Comparison of ENCODE assay signal across 22 mouse cellular contexts in the genomic region with DNA sequence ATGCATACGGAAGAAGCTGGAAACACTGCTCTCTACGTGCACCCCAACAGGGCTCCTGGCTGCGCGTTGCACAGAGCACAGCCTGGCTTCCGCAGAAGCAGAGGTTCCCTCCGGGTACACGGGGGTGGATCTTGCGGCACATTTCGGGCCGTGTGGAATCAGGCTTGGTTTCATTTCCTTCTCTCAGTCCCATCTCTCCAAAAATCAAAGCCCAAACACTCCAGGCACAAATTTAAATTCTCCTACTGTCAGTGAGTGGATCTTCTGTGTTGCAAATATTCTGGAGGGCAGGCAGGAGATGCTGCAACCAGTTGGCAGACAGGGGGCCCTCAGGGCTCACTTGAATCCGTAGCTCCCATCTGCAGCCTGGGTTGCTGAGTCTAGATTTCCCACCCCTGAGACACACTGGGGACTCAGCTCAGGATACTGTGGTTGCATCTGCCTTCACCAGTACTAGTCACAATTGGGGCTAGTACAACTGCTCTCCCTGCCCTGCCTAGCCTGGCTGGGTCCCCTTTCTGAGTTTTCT. TPM values are rescaled to one million over a fixed set of nuclear protein-coding genes. Genes with fewer than 3 reads are reported as not detected.
DNase-seq lines count a peak whose midpoint lies in the region.
"Had no signal": no experiment of that assay in that cellular context is flagged by ENCODE, and none has a peak within 500 bp of the region (broad histone marks: within the 10 kb centered on the region; RNA-seq: fewer than 3 reads in every experiment).

No protein-coding gene starts in this region.

- DNase-seq in frontal cortex, postnatal 36 days (ENCODE audit: low spot score in 2 of 2), result peak; percentile 22 to 37
- no peak for DNase-seq in frontal cortex, postnatal 25 days (ENCODE audit: low spot score in 2 of 2)
- DNase-seq in left cerebral cortex, postnatal 14 days (ENCODE audit: low spot score in 2 of 2), result peak; percentile 13 to 24
- no peak for DNase-seq in left cerebral cortex, postnatal 10 days (ENCODE audit: extremely low spot score in 1 of 2, low spot score in 2 of 2)
- DNase-seq in right cerebral cortex, adult 18-20 months, result peak; percentile 33
- no peak for DNase-seq in right cerebral cortex, adult 2 months (ENCODE audit: low spot score in 2 of 2)
- no peak for DNase-seq in kidney, adult 11 months
- DNase-seq in embryo, embryonic 9.5 days (ENCODE audit: extremely low spot score), result no peak
- DNase-seq: adrenal gland, postnatal 10 days; cerebellum, adult 11 months; cerebellum, adult 9-10 months; heart, postnatal 10 days; kidney, adult 2 months; kidney, postnatal 4 days; liver, embryonic 13.5 days; lung, adult 18-20 months; lung, postnatal 4 days; right cerebral cortex, postnatal 25 days; thymus, adult 18-20 months; thymus, postnatal 25 days had no signal

- intact Hi-C loops in left cerebral cortex, postnatal 14 days (cut with DNase I), result loop anchor here (5.0 kb wide), 1 partner anchor 41 kb away; no protein-coding TSS in a partner anchor
- intact Hi-C loops in left cerebral cortex, postnatal 10 days (cut with DNase I), result no loop called here

RNA-seq across cellular contexts. Expression of gene Chrna4, which starts 11.9 kb away (rescaled TPM):
- 10 to 100 TPM; 34.3 to 41.3 TPM for total RNA-seq in left cerebral cortex, postnatal 14 days (2021)
- 10 to 100 TPM; 40.5 to 44.1 TPM for total RNA-seq in left cerebral cortex, postnatal 10 days (2021)
- total RNA-seq: heart, adult 8-10 months; hematopoietic stem cell, adult 5-6 weeks had no signal

RNA-seq across cellular contexts. Expression of gene Col20a1, which starts 45.1 kb away (rescaled TPM):
- total RNA-seq in left cerebral cortex, postnatal 14 days (2021), result 1 to 10 TPM; 1.6 to 2.4 TPM
- under 1 TPM; 0.87 to 0.94 TPM for total RNA-seq in left cerebral cortex, postnatal 10 days (2021)

Comparison
In these comparisons a context has a peak if more than half of its experiments do, and no peak if none do; other contexts are left out.
1. DNase-seq: peak in frontal cortex, postnatal 36 days (2 of 2), left cerebral cortex, postnatal 14 days (2 of 2) and right cerebral cortex, adult 18-20 months (single experiment); none in frontal cortex, postnatal 25 days (0 of 2), left cerebral cortex, postnatal 10 days (0 of 2), right cerebral cortex, adult 2 months (0 of 2), kidney, adult 11 months (single experiment) and embryo, embryonic 9.5 days (single experiment).